Mouse (Mus musculus) testis, adult 2 months (tissue): ENCODE measurements around the gene Rap2a.

Experiments
- CTCF ChIP-seq: fragments of 200-500 bp; IDR thresholded peaks from 2 replicates; pipeline ENCODE4 v1.5.1; 2012; ENCODE audit warnings: low read depth, mild to moderate bottlenecking, inconsistent platforms, low read length, moderate library complexity; ENCODE audit not compliant: control insufficient read depth, insufficient read depth, insufficient replicate concordance
- POLR2A ChIP-seq: fragments of 200-500 bp; IDR thresholded peaks from 2 replicates; pipeline ENCODE4 v1.6.1; 2012; ENCODE audit warnings: low read depth, mild to moderate bottlenecking, inconsistent platforms, low read length, moderate library complexity; ENCODE audit not compliant: control insufficient read depth

GRCm38 (mm10) chr14:120476186-120476697 lies 2.0 kb upstream of the Rap2a start:
- TF ChIP-seq POLR2A (no peak), CTCF (no peak)
